Mouse (Mus musculus): ENCODE data around the gene Tango2.

- TF ChIP-seq MAX (IDR thresholded peaks at IDR 0.05; ENCODE audit: low read length) (no peak), TBP (conservative IDR thresholded peaks at IDR 0.05; ENCODE audit: low read depth, low read length) (no peak), CTCF (conservative IDR thresholded peaks at IDR 0.05 in 1 of 2, IDR thresholded peaks at IDR 0.05 in 1 of 2; ENCODE audit: low read depth in 2 of 2, low read length in 2 of 2) (no peak), NELFE (IDR thresholded peaks at IDR 0.05; ENCODE audit: low read depth, low read length) (no peak)
Observed at GRCm38 (mm10) chr16:18391127-18391526, 43.2 kb upstream of the Tango2 start.
